Mouse (Mus musculus) forebrain, embryonic 15.5 days (tissue): Measurements from ENCODE around the gene Zfp119b. TPM values are rescaled to one million over a fixed set of nuclear protein-coding genes. Genes with fewer than 3 reads are reported as not detected.
"Not testable (repeated sequence)": the region's sequence is repeated elsewhere in the genome, so short reads cannot be mapped to it uniquely, and the experiment has no call there.

Source experiments
- ATAC-seq: fragments of 200-750 bp; cut with Nextera tagmentation; replicated peaks from 2 replicates; pipeline ENCODE4 v1.8.0; 2017; ENCODE audit warnings: mild to moderate bottlenecking, moderate TSS enrichment, moderate library complexity
- H3K27ac ChIP-seq: fragments of 300-500 bp; sonication (generic); replicated peaks from 2 replicates; pipeline ENCODE4 v1.5.1; 2015; ENCODE audit warnings: mild to moderate bottlenecking, inconsistent platforms
- H3K27me3 ChIP-seq: fragments of 300-500 bp; sonication (generic); 2 replicates; pipeline ENCODE4 v1.6.1; 2015; ENCODE audit warnings: inconsistent platforms
- H3K36me3 ChIP-seq: fragments of 300-500 bp; sonication (generic); 2 replicates; pipeline ENCODE4 v1.6.1; 2015; ENCODE audit warnings: mild to moderate bottlenecking, inconsistent platforms
- H3K4me1 ChIP-seq: fragments of 300-500 bp; sonication (generic); 2 replicates; pipeline ENCODE4 v1.6.1; 2015; ENCODE audit warnings: inconsistent platforms
- H3K4me2 ChIP-seq: fragments of 300-500 bp; sonication (generic); replicated peaks from 2 replicates; pipeline ENCODE4 v1.6.1; 2015; ENCODE audit warnings: mild to moderate bottlenecking, inconsistent platforms
- H3K4me3 ChIP-seq: fragments of 300-500 bp; sonication (generic); 2 replicates; pipeline ENCODE4 v1.5.1; 2015; ENCODE audit warnings: mild to moderate bottlenecking, inconsistent platforms
- H3K9ac ChIP-seq: fragments of 300-500 bp; sonication (generic); replicated peaks from 2 replicates; pipeline ENCODE4 v1.6.1; 2015; ENCODE audit warnings: mild to moderate bottlenecking, inconsistent platforms
- H3K9me3 ChIP-seq: fragments of 300-500 bp; sonication (generic); 2 replicates; pipeline ENCODE4 v1.6.1; 2016; ENCODE audit warnings: inconsistent platforms
- WGBS: fragments of 180-500 bp; shearing (Covaris S2); methylation state at CpG from one replicate; pipeline ENCODE4 v1.1.7; 2015; ENCODE audit warnings: mixed read lengths; 5-methylcytosine and 5-hydroxymethylcytosine counted together
- polyA plus RNA-seq: library from polyadenylated mRNA; unstranded; fragments of >200 nt; fragmentation: Nextera tagmentation; extraction: Ambion mirVana; gene quantifications from 2 replicates; pipeline ENCODE4 v1.2.1, GENCODE M21; 2015

Zfp119b gene
- polyA plus RNA-seq, 1 experiment from 2014 or later: 7.9 TPM

DNA sequence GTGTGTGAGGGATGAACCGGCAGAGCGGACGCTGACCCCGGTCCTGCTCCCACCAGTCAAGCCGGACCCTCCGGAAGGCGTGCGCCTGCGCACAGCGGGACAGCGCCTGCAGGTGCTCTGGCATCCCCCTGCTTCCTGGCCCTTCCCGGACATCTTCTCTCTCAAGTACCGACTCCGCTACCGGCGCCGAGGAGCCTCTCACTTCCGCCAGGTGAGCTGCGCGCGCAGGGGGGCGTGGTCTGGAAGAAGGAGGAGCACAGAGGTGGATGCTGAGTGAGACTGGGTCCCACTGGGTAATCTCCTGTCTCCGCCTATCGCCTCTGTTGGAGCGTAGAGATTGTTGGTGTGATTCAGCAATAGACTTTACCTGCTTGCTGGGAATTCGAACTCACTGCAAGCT, 6.8 kb upstream of the Zfp119b start:
- H3K27ac ChIP-seq: peak overlapping the region; percentile 35
- peaks cover 40% of the 10 kb centered on the region for H3K4me1 ChIP-seq
- H3K36me3 ChIP-seq: no peaks in the 10 kb centered on the region
- peak overlapping the region; percentile 61 for H3K4me3 ChIP-seq
- WGBS: 2% methylated on average over 26 of the region's 26 CpGs
- H3K9ac ChIP-seq: peak overlapping the region; percentile 68
- peak; percentile 9; the same call in 1 of the 2 replicates for ATAC-seq
- no peaks in the 10 kb centered on the region for H3K9me3 ChIP-seq
- peak overlapping the region; percentile 91 for H3K4me2 ChIP-seq
- H3K27me3 ChIP-seq: 0 out of 2 replicates have a peak, but pooled peaks cover 3% of the 10 kb centered on the region

DNA sequence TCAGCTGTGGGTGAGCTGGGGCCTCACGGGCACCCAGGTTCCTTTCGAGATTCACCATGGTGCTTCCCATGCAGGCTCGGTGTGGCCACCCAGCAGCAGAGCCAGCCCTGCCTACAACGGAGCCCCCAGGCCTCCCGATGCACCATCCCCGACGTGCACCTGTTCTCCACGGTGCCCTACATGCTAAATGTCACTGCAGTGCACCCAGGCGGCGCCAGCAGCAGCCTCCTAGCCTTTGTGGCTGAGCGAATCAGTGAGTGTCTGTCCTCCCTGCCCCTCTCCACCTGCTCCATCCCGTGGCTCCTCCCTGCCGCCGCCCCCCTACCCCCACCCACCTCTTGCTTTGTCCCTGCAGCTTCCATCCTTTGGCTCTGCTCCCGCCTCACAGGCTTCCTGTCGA, 4.9 kb upstream of the Zfp119b start:
- Histone ChIP-seq H3K27me3 (0 out of 2 replicates have a peak, but pooled peaks cover 3% of the 10 kb centered on the region), H3K36me3 (no peaks in the 10 kb centered on the region), H3K4me3 (no peak overlapping the region), H3K9ac (no peak overlapping the region), H3K4me1 (peaks cover 32% of the 10 kb centered on the region), H3K27ac (no peak overlapping the region), H3K9me3 (no peaks in the 10 kb centered on the region), H3K4me2 (no peak overlapping the region)
- 46% methylated on average over 16 of the region's 16 CpGs for WGBS
- ATAC-seq: no peak

DNA sequence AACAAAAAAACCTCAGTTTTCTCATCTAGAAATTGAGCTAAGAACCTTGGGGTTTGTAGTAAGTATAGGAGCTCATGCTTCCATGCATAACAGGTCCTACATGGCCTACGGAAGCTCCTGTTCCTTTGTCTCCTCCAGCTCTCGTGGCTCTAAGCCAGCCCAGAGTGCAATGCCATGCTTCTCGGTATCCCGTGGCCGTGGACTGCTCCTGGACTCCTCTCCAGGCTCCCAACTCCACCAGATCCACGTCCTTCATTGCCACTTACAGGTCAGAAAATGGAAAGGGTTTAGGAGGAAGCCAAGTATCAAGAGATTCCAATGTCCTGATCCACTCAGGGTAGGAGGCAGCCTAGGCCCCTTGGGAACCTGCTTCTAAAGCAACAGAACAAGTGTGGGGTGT, 4.5 kb upstream of the Zfp119b start:
- 82% methylated on average over 6 of the region's 6 CpGs for WGBS
- no peaks in the 10 kb centered on the region for H3K36me3 ChIP-seq
- no peak overlapping the region for H3K27ac ChIP-seq
- H3K4me3 ChIP-seq: no peak overlapping the region
- H3K4me1 ChIP-seq: peaks cover 32% of the 10 kb centered on the region
- H3K4me2 ChIP-seq: no peak overlapping the region
- no peak for ATAC-seq
- H3K27me3 ChIP-seq: 0 out of 2 replicates have a peak, but pooled peaks cover 3% of the 10 kb centered on the region
- no peak overlapping the region for H3K9ac ChIP-seq
- no peaks in the 10 kb centered on the region for H3K9me3 ChIP-seq

DNA sequence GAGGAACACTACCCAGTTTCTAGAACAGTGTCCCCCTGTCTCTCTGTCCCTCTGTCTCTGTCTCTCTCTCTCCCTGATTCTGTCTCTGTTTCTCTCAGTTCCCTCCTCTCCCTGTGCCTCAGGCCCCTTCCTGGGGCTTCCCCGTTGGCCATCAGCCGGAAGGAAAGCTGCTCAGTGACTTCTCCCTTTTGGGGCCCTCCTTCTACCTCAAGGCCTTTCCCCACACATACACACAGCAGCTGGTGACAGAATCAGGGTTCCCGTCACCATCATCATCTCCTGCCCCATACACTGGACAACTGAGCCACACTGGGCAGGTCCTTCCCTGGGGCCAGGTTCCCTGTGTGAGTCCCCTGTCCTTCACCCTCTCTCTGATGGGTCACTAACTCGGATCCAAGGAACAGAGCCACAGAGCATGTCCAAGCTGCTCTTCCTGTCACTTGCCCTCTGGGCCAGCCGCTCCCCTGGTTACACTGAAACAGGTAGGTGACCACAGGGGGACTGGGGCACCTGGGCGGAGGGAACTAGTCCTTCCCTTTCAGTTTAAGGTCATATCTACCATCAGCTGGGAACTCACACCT, 3.2 kb upstream of the Zfp119b start, which contains the start of gene Ebi3:
Gene Ebi3 (plus strand): TSS at position 194 of the 581 bp plus-strand sequence.
- no peak for ATAC-seq
- peaks cover 20% of the 10 kb centered on the region for H3K4me1 ChIP-seq
- H3K9ac ChIP-seq: no peak within 1 kb of the TSS
- H3K4me2 ChIP-seq: no peak within 1 kb of the TSS
- 75% methylated on average over 6 of the region's 6 CpGs for WGBS
- no peaks in the 10 kb centered on the region for H3K9me3 ChIP-seq
- H3K27me3 ChIP-seq: 0 out of 2 replicates have a peak, but pooled peaks cover 3% of the 10 kb centered on the region
- no peak within 1 kb of the TSS for H3K27ac ChIP-seq
- no peaks in the 10 kb centered on the region for H3K36me3 ChIP-seq
- no peak within 1 kb of the TSS for H3K4me3 ChIP-seq

DNA sequence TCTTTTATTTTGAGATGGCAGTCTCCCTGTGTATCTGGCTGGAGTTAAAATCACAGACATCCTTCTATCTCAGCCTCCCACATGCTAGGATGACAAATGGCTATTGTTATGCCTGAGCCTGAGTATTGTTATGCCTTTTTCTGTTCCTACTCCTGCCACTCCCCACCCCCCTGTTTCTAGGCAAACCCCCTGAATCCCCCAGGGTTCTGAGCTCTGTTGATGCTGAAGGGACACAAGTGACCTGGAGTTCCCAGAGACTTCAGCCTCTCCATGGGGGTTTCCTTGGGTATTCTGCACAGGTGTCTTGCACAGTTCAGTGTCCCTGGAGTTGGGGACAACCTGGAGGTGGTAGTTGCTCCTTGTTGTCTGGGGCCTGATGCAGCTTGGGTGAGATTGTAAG, 2.7 kb upstream of the Zfp119b start:
- Histone ChIP-seq H3K4me3 (no peak overlapping the region), H3K9me3 (no peaks in the 10 kb centered on the region), H3K9ac (no peak overlapping the region), H3K27ac (no peak overlapping the region), H3K4me2 (no peak overlapping the region), H3K27me3 (0 out of 2 replicates have a peak, but pooled peaks cover 3% of the 10 kb centered on the region), H3K36me3 (no peaks in the 10 kb centered on the region), H3K4me1 (peaks cover 15% of the 10 kb centered on the region)
- ATAC-seq: no peak

DNA sequence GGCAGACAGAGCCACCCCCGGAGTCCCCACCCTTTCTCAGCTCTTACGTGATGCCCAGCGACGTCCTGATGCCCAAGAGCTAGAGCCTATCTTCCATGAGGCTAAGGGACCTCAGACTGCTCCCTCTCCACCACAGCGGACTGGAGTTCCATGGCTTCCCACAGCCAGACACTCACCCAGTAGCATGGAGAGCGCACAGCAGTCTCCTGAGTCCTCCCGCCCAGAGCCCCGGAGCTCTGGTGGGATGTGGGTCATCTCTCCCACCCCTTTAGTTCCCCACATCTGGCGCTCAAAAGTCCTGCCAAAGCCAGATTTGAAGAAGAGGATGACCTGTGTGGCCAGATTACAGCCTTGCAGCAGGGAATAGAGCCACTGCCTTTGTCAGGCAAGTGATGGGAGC, 1.3 kb upstream of the Zfp119b start:
- ATAC-seq: no peak
- Histone ChIP-seq H3K9ac (no peak overlapping the region), H3K4me2 (no peak overlapping the region), H3K27ac (no peak overlapping the region), H3K4me3 (no peak overlapping the region), H3K36me3 (no peaks in the 10 kb centered on the region), H3K4me1 (peaks cover 4% of the 10 kb centered on the region), H3K27me3 (0 out of 2 replicates have a peak, but pooled peaks cover 3% of the 10 kb centered on the region), H3K9me3 (no peaks in the 10 kb centered on the region)
- 80% methylated on average over 9 of the region's 9 CpGs for WGBS

DNA sequence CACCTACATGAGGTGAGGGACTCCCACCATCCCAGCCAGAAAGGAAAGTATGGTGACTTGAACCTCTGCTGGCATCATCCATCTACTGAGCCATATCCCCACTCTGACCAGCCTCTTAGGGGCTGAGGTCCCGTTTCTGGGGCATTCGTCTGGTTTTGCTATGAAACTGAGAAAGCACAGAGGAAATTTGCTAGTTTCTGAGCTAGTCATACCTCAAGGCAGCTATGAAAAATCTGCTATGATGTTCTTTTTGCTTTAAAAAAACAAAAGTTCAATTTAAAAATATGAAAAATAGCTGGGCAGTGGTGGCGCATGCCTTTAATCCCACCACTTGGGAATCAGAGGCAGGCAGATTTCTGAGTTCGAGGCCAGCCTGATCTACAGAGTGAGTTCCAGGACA, 653 bp downstream of the Zfp119b start:
- no peak for ATAC-seq
- H3K36me3 ChIP-seq: no peaks in the 10 kb centered on the region
- WGBS: 94% methylated on average over 4 of the region's 4 CpGs
- H3K9ac ChIP-seq: no peak overlapping the region
- peaks cover 7% of the 10 kb centered on the region for H3K4me1 ChIP-seq
- H3K27ac ChIP-seq: no peak overlapping the region
- no peak overlapping the region for H3K4me3 ChIP-seq
- H3K9me3 ChIP-seq: no peaks in the 10 kb centered on the region
- H3K27me3 ChIP-seq: no peaks in the 10 kb centered on the region
- H3K4me2 ChIP-seq: no peak overlapping the region

DNA sequence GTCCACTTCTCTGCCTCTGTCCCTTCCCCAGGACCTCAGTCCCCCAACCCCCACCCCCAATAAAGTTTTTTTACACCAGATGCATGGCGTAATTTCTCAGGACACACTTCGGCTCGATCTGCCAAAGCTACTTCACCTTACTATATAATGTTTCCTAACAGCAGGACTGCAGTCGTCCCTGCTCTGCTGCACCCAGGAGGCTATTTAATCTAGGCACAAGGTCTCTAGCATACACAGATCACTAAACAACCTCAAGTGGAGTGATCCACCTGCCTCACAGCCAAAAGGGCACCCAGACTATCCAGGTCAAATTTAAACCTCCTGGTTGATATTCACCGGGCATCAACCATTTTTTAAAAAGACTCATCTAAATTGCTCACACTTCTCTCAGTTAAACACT, 3.6 kb downstream of the Zfp119b start:
- no peaks in the 10 kb centered on the region for H3K9me3 ChIP-seq
- ATAC-seq: no peak
- no peaks in the 10 kb centered on the region for H3K27me3 ChIP-seq
- H3K27ac ChIP-seq: peak overlapping the region; percentile 94
- 30% methylated on average over 5 of the region's 5 CpGs for WGBS
- no peaks in the 10 kb centered on the region; the same call in 1 of the 2 replicates for H3K36me3 ChIP-seq
- peak overlapping the region; percentile 67 for H3K4me2 ChIP-seq
- H3K4me1 ChIP-seq: peaks cover 7% of the 10 kb centered on the region
- peak overlapping the region; percentile 62 for H3K9ac ChIP-seq
- H3K4me3 ChIP-seq: peak overlapping the region; percentile 54

DNA sequence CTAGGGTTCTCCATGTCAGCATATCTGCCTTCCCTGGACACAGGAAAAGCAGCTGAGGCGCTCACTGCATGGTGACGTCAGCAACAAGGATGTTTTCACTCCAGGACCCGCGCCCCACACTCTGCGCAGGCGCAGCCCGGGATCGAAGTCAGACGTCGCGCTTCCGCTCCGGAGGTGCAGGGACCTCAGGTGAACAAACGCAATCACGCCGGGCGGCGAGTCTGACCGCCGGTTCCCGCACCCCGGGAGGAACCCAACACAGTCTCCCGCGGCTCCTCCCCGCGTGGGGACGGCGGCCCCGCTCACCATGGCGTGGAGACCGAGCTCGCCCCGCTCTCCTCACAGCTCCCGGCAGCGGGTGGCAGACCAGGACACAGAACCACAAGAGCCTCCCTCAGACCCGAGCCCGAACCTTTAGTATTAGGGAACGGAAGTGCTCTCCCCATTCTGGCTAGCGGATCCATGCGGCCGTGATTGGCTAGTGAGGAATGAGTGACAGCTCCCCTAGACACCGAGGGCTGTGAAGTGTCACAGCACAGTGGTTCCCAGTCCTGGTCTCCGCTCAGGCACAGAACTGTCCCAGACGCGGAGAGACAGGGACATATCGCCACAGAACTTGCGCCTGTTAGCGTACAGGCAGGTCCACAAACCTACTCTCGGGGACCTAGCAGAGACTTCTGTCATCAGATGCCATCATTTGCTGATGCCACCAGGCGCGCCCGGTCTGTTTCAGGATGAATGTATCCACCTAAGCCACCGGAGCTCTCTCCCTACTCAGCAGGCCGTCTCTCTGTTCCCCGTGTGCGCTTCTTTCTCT, 4.2 kb downstream of the Zfp119b start:
- Histone ChIP-seq H3K9ac (peak overlapping the region; percentile 62), H3K4me2 (peak overlapping the region; percentile 67), H3K4me3 (peak overlapping the region; percentile 54), H3K27ac (peak overlapping the region; percentile 94)
- peak; percentile 98 for ATAC-seq
- not testable (repeated sequence) for H3K9me3 ChIP-seq, H3K36me3 ChIP-seq, H3K27me3 ChIP-seq, H3K4me1 ChIP-seq
- WGBS: under 1% methylated on average over 56 of the region's 56 CpGs

DNA sequence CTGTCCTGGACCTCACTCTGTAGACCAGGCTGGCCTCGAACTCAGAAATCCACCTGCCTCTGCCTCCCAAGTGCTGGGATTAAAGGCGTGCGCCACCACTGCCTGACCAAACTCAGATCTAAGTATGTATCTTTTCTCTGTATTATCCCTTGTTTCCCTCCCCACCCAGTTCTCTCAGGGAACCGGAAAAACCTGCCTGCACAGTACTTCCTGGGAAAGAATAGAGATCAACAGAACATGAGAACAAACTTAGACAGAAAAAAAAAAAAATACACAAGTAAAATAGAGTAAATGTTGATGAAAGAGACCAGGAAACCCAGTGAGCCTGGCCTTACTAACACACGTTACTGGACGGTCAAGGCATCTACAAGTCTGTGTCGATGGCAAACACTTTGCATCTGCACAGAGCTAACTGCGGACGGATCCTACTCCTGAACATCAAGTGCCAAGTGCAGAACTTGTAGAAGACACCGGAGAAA, 4.9 kb downstream of the Zfp119b start:
- ATAC-seq, H3K27me3 ChIP-seq, H3K9me3 ChIP-seq, H3K4me1 ChIP-seq: not testable (repeated sequence)
- WGBS: 37% methylated on average over 10 of the region's 10 CpGs
- Histone ChIP-seq H3K36me3 (peaks cover 11% of the 10 kb centered on the region), H3K4me3 (peak overlapping the region; percentile 54), H3K27ac (peak overlapping the region; percentile 94), H3K4me2 (peak overlapping the region; percentile 67), H3K9ac (peak overlapping the region; percentile 62)

DNA sequence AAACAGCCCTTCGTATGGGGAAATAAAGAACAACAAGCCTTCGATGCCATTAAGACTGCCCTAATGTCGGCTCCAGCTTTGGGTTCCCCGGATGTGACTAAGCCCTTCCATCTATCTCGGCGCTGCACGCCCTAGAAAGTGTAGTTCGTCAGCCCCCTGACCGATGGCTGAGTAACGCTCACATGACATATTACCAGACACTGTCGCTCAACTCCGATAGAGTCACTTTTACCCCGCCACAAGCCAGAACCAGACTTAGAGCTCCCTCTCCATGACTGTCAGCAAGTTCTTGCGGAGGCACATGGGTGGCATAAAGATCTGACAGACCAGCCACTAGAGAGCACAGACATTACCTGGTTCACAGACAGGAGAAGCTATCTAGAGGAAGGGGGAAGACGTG, 16.1 kb downstream of the Zfp119b start:
- H3K9ac ChIP-seq: no peak overlapping the region
- H3K4me1 ChIP-seq: peaks cover 8% of the 10 kb centered on the region; the same call in 1 of the 2 replicates
- no peak overlapping the region for H3K27ac ChIP-seq
- no peaks in the 10 kb centered on the region for H3K27me3 ChIP-seq
- WGBS: 95% methylated on average over 15 of the region's 15 CpGs
- H3K4me2 ChIP-seq: no peak overlapping the region
- H3K4me3 ChIP-seq: no peak overlapping the region
- H3K36me3 ChIP-seq: no peaks in the 10 kb centered on the region
- no peak for ATAC-seq
- H3K9me3 ChIP-seq: 0 out of 2 replicates have a peak, but pooled peaks cover 6% of the 10 kb centered on the region

DNA sequence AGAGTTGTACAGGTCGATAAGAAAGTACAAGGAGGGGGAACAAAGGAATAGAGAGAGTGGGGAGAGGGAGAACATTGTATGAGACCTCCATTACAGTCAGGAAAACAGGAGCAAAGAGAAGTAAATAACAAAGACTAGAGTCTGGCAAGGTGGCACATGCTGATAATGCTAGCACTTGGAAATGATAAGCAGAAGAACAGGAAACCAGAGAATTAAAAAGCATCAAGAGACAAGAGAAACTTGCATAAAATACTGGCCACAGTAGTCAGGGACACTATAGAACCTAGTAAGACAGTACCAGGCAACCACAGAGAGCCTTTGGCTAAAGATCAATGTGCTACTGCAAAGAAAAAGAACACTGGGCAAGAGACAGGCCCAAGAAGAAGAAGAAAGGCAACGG, 16.7 kb downstream of the Zfp119b start:
- 69% methylated on average over 2 of the region's 2 CpGs for WGBS
- Histone ChIP-seq H3K9ac (0 out of 2 replicates have a peak overlapping the region, but pooled peaks have one; percentile 33), H3K27me3 (no peaks in the 10 kb centered on the region), H3K9me3 (0 out of 2 replicates have a peak, but pooled peaks cover 6% of the 10 kb centered on the region), H3K27ac (no peak overlapping the region), H3K36me3 (no peaks in the 10 kb centered on the region), H3K4me2 (peak overlapping the region; percentile 55), H3K4me3 (peak overlapping the region; percentile 59), H3K4me1 (peaks cover 8% of the 10 kb centered on the region; the same call in 1 of the 2 replicates)
- ATAC-seq: no peak
